Mouse (Mus musculus) kidney, postnatal 0 days (tissue): Measurements from ENCODE around the gene Trim26. TPM values are rescaled to one million over a fixed set of nuclear protein-coding genes. Genes with fewer than 3 reads are reported as not detected.
"Not testable (repeated sequence)": the region's sequence is repeated elsewhere in the genome, so short reads cannot be mapped to it uniquely, and the experiment has no call there.

Source experiments
- ATAC-seq: fragments of 200-750 bp; cut with Nextera tagmentation; replicated peaks from 2 replicates; pipeline ENCODE4 v1.8.0; 2017; ENCODE audit warnings: low read depth, moderate number of reproducible peaks, moderate TSS enrichment, moderate library complexity; ENCODE audit not compliant: low FRiP score
- DNase-seq: peaks from one replicate; pipeline ENCODE4 v3.0.0-alpha.2; 2016; ENCODE audit warnings: low spot score
- H3K27ac ChIP-seq: fragments of 300-500 bp; sonication (generic); 2 replicates; pipeline ENCODE4 v1.5.1; 2014; ENCODE audit warnings: mild to moderate bottlenecking
- H3K27me3 ChIP-seq: fragments of 300-500 bp; sonication (generic); 2 replicates; pipeline ENCODE4 v1.6.1; 2014; ENCODE audit warnings: low read length, mixed read lengths; ENCODE audit not compliant: insufficient read depth
- H3K36me3 ChIP-seq: fragments of 300-500 bp; sonication (generic); 2 replicates; pipeline ENCODE4 v1.6.1; 2014; ENCODE audit warnings: low read length, mixed read lengths; ENCODE audit not compliant: insufficient read depth
- H3K4me1 ChIP-seq: fragments of 300-500 bp; sonication (generic); replicated peaks from 2 replicates; pipeline ENCODE4 v1.6.1; 2014; ENCODE audit warnings: antibody characterized with exemption, low read length, mixed read lengths; ENCODE audit not compliant: insufficient read depth
- H3K4me2 ChIP-seq: fragments of 300-500 bp; sonication (generic); 2 replicates; pipeline ENCODE4 v1.6.1; 2014; ENCODE audit warnings: mild to moderate bottlenecking, low read length, moderate library complexity, mixed read lengths
- H3K4me3 ChIP-seq: fragments of 300-500 bp; sonication (generic); replicated peaks from 2 replicates; pipeline ENCODE4 v1.5.1; 2014; ENCODE audit warnings: low read depth, low read length
- H3K9ac ChIP-seq: fragments of 300-500 bp; sonication (generic); 2 replicates; pipeline ENCODE4 v1.6.1; 2014; ENCODE audit warnings: low read depth, low read length
- H3K9me3 ChIP-seq: fragments of 300-500 bp; sonication (generic); replicated peaks from 2 replicates; pipeline ENCODE4 v1.6.1; 2016; ENCODE audit warnings: low read length, inconsistent platforms, mixed read lengths
- CTCF ChIP-seq: IDR thresholded peaks from 2 replicates; pipeline ENCODE4 v1.5.1; 2016; ENCODE audit warnings: antibody characterized with exemption, low read depth, mild to moderate bottlenecking, moderate library complexity
- WGBS: fragments of 180-500 bp; shearing (Covaris S2); extraction: QIAGEN DNeasy Blood & Tissue Kit; methylation state at CpG from one replicate; pipeline ENCODE4 v1.1.7; 2014; 5-methylcytosine and 5-hydroxymethylcytosine counted together
- polyA plus RNA-seq: library from polyadenylated mRNA; unstranded; fragments of >200 nt; fragmentation: Nextera tagmentation; extraction: Ambion mirVana; gene quantifications from 2 replicates; pipeline ENCODE4 v1.2.1, GENCODE M21; 2015

Trim26 gene
- polyA plus RNA-seq, 1 experiment from 2014 or later = 33.2 TPM

GRCm38 (mm10) chr17:36824005-36824404 is 12.9 kb upstream of the Trim26 start:
- peak; percentile 67 for DNase-seq
- Histone ChIP-seq H3K27me3 (no peaks in the 10 kb centered on the region), H3K9ac (no peak overlapping the region)

GRCm38 (mm10) chr17:36825525-36825924 is 11.4 kb upstream of the Trim26 start:
- TF ChIP-seq CTCF = no peak; the same call in 1 of the 2 replicates
- ATAC-seq (peak; percentile 59; the same call in 1 of the 2 replicates), DNase-seq (peak; percentile 49)
- Histone ChIP-seq H3K27ac (no peak overlapping the region), H3K36me3 (no peaks in the 10 kb centered on the region), H3K9ac (no peak overlapping the region), H3K9me3 (no peaks in the 10 kb centered on the region), H3K27me3 (no peaks in the 10 kb centered on the region), H3K4me1 (no peaks in the 10 kb centered on the region), H3K4me3 (no peak overlapping the region), H3K4me2 (no peak overlapping the region)
- 26% methylated on average over 4 of the region's 4 CpGs for WGBS

More at GRCm38 (mm10) chr17:36824005-36824404, 12.9 kb upstream of the Trim26 start:
- Histone ChIP-seq H3K4me3 (no peak overlapping the region), H3K36me3 (no peaks in the 10 kb centered on the region), H3K9me3 (no peaks in the 10 kb centered on the region), H3K4me2 (no peak overlapping the region), H3K27ac (no peak overlapping the region), H3K4me1 (no peaks in the 10 kb centered on the region)
- peak; percentile 84 for TF ChIP-seq CTCF
- no peak for ATAC-seq

GRCm38 (mm10) chr17:36826002-36826401 is 10.9 kb upstream of the Trim26 start:
- H3K36me3 ChIP-seq, H3K27ac ChIP-seq, H3K4me3 ChIP-seq, H3K9ac ChIP-seq, H3K4me2 ChIP-seq, H3K4me1 ChIP-seq, H3K9me3 ChIP-seq, ATAC-seq, H3K27me3 ChIP-seq: not testable (repeated sequence)
- WGBS = 16% methylated on average over 5 of the region's 5 CpGs
- peak; percentile 90 for DNase-seq
- peak; percentile 84 for TF ChIP-seq CTCF

- no peak for ATAC-seq
- 91% methylated on average over 2 of the region's 2 CpGs for whole genome bisulfite sequencing
- no peak overlapping the region for H3K27ac ChIP-seq
- TF ChIP-seq CTCF = no peak
- H3K4me1 ChIP-seq = no peaks in the 10 kb centered on the region
- H3K27me3 ChIP-seq = no peaks in the 10 kb centered on the region
- no peak overlapping the region for H3K9ac ChIP-seq
- no peak overlapping the region for H3K4me2 ChIP-seq
- no peaks in the 10 kb centered on the region for H3K9me3 ChIP-seq
- H3K36me3 ChIP-seq = no peaks in the 10 kb centered on the region
- H3K4me3 ChIP-seq = no peak overlapping the region
- DNase-seq = no peak
Observed at GRCm38 (mm10) chr17:36828488-36828887, 8.4 kb upstream of the Trim26 start.

DNA sequence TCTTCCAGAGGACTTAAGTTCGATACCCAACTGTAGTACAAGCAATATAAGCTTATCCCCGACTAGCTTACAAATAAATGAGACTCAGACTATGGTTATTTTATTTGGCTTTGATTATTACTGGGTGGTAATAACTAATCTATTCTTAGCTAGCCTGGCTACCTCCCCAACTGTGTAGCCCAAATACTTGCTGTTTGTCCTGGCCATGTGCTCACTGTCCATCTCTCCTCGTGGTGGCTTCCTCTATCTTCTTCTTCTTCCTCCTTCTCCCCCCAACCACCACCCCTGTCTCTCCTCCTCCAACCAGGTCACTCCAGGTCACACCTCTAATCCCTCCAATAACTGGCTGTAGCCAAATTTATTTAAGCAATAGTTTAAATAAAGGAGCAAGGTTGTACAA is 6.5 kb upstream of the Trim26 start:
- ATAC-seq (no peak), DNase-seq (no peak)
- Histone ChIP-seq H3K4me3 (no peak overlapping the region), H3K36me3 (no peaks in the 10 kb centered on the region), H3K4me1 (no peaks in the 10 kb centered on the region), H3K9me3 (no peaks in the 10 kb centered on the region), H3K27me3 (no peaks in the 10 kb centered on the region), H3K27ac (no peak overlapping the region), H3K4me2 (no peak overlapping the region), H3K9ac (no peak overlapping the region)
- no peak for TF ChIP-seq CTCF
- WGBS = 76% methylated on average over 3 of the region's 3 CpGs

- H3K9ac ChIP-seq = no peak overlapping the region
- WGBS = 55% methylated on average over 4 of the region's 4 CpGs
- H3K4me2 ChIP-seq = no peak overlapping the region
- TF ChIP-seq CTCF = no peak
- no peaks in the 10 kb centered on the region for H3K27me3 ChIP-seq
- H3K9me3 ChIP-seq = no peaks in the 10 kb centered on the region
- H3K4me3 ChIP-seq = no peak overlapping the region
- ATAC-seq (no peak), DNase-seq (no peak)
- peaks cover 3% of the 10 kb centered on the region; the same call in 1 of the 2 replicates for H3K4me1 ChIP-seq
- no peak overlapping the region for H3K27ac ChIP-seq
- H3K36me3 ChIP-seq = no peaks in the 10 kb centered on the region
Observed at GRCm38 (mm10) chr17:36832694-36833093, 4.2 kb upstream of the Trim26 start.
